Mouse (Mus musculus): ENCODE results near the gene Dlx3.

The Dlx3 gene

DNA sequence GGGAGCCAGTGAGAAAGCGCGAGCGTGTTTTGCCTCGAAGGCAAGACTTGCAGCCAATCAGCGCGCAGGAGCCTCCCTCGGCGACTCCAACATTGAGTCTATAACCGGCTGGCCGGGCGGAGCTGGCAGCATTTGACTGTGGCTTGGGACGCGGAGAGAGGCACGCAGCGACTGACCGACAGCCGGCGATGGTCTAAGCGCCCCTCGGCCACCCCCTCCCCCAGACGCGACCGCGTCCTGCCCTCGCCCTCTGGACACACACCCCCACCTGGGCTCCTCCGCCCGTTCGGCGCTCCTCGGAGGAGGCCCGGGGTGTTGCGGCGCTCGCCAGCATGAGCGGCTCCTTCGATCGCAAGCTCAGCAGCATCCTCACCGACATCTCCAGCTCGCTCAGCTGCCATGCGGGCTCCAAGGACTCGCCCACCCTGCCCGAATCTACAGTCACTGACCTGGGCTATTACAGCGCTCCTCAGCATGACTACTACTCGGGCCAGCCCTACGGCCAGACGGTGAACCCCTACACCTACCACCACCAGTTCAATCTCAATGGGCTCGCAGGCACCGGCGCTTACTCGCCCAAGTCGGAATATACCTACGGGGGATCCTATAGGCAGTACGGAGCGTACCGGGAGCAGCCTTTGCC lies at the start of gene Dlx3:
Dlx3 (plus strand) TSS at position 130 of the 643 bp plus-strand sequence.
- no peak for DNase-seq (ENCODE audit: low read depth in 1 of 2, low spot score in 2 of 2)

- no peak for DNase-seq (ENCODE audit: low read depth in 1 of 2, low spot score in 2 of 2)
Measured at GRCm38 (mm10) chr11:95070140-95071107, 49.5 kb upstream of the Dlx3 start.

- DNase-seq (ENCODE audit: low read depth in 1 of 2, low spot score in 2 of 2) = no peak
Measured at GRCm38 (mm10) chr11:95071266-95071665, 48.7 kb upstream of the Dlx3 start.

- DNase-seq (ENCODE audit: low read depth in 1 of 2, low spot score in 2 of 2) = no peak
Measured at GRCm38 (mm10) chr11:95072136-95072535, 47.8 kb upstream of the Dlx3 start.

DNA sequence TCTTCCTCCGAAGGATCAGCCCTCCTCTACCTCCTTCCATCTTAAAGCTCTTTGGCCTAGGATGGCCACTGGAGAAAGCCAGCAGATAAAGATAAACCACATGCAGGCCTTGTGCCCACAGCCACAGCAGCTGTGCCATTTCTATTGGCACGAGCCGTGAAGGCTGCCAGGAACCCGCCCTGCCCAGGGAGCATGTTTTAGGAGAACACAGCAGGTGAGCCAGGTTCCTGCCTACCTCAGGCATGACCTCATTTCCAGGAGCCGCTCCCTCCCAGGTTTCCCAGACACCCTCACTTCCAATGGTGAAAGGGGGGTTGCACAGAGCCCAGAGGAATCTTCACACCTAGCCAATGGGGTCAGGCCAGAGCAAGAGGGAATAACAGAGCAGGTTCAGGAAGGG lies 47.1 kb upstream of the Dlx3 start:
- no peak for DNase-seq (ENCODE audit: low read depth in 1 of 2, low spot score in 2 of 2)

DNA sequence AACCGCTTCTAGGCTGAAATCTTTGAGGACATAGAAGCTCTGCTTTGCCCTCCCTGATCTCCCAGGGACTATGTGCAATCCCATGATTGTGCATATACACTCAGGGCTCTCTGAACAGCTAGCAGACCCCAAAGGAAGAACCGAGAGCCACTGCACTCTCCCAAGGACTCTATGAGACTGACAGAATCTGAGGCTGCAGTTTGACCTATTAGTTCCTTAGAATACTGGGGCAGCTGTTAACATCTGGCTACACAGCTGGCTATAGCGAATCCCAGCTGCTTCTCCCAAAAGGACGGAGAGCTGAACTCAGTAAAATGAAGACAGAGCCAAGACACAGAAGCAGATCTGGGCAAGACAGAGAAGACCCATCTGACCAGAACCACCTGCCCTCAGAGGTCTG lies 46.1 kb upstream of the Dlx3 start:
- no peak for DNase-seq (ENCODE audit: low read depth in 1 of 2, low spot score in 2 of 2)

DNA sequence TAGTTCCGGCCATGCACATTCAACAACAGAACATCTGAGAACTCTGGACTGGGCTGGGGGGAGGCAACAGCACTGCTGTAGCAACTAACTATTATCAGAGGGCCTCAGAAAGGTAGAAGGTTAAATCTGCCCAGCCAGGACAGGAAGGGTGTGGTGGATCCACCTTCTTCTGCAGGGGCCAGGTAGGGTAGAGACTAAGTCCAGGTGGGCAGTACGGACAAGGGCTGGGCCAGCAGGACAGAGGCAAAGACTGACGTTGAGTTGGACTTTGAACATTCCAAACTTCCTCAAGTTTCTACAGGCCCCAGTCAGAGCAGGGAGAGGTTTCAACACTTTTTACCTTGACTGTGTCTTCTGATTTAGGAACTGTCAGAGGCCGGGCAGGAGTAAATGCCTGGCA lies 45.2 kb upstream of the Dlx3 start:
- no peak for DNase-seq (ENCODE audit: low read depth in 1 of 2, low spot score in 2 of 2)

GRCm38 (mm10) chr11:95075197-95076040 lies 44.5 kb upstream of the Dlx3 start:
- DNase-seq (ENCODE audit: low read depth in 1 of 2, low spot score in 2 of 2) = no peak

DNA sequence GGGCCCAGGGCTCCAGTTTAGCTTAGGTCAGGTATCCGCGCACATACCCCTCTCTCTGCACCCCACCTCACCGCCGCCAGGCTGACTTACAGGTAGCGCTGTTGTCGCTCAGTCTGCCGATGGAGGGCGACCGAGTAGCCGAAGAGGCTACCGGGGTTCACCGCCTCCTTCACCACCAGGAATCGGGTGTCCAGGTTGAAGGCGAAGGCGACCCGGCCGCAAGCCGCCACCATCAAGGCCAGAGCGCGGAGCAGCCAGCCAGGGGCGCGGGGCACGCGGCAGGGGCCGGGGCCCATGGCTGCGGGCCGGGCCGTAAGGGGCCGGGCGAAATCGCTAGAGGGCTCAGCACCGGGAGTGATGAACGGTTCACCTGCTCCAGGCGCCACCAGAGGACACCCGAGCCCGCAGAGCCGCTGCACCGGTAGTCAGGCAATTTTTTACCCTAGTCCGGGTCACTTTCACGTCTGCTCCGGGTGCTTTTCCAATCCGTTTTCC lies 43.8 kb upstream of the Dlx3 start:
- DNase-seq (ENCODE audit: low read depth in 1 of 2, low spot score in 2 of 2) = no peak

DNA sequence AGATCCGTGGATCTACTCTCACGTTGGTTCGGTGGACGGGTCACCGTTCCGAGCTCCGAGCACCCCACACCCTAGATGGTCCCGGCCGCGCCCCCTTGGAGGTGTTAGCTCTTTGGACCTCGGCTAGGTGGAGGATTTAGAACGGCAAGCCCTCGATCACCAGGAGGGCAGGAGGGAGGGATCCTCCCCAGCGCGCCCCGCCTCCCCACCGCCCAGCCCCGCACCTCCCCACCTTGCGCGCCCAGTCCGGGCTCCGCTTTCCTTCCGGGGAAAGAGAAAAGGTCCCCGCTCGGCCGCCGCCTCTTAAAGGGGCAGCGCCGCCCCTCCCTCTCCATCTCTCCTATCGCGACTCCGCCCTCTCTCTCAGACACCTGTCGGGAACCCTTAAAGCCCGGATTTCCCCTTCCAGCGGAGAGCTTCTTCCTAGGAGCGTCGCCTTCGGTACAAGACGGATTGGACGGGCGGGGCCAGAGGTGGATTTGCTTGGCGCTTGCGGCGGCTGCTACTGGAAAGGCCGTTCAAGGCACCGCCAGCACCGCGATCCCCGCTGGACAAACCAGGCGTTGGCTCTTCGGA lies 43.3 kb upstream of the Dlx3 start, which contains the start of gene Itga3:
Itga3 (minus strand) TSS at position 266 of the 576 bp plus-strand sequence.
- no peak for DNase-seq (ENCODE audit: low read depth in 1 of 2, low spot score in 2 of 2)

GRCm38 (mm10) chr11:95077956-95078355 lies 42.0 kb upstream of the Dlx3 start:
- DNase-seq (ENCODE audit: low read depth in 1 of 2, low spot score in 2 of 2) = no peak

DNA sequence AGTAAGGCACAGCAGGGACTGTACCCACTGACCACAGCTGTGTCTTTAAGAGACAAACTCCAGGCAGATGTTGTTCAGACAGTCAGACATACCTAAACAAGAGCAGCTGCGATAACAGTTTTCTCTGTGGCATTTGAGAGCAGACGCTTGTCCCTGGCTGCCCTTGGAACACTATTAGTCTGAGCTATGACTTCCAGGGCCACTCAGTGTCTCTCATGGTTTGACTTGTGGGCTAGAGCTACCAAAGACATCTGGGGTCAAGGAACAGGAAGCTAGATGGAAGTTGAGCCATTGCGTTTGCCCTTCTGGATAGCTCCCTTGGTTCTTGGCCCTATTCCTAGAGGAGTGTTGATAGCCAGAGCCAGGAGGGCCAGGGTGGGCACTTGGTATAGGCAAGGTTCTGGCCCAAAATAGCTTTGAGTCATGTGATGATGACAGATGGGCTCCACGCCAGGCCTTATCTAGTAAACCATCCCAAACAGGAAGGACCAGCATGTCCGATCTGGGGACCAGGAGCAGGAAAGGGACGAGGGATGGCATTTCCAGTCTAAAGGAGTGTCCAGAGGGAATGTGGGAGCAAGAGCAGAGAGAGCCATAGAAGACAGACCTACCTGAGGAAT lies 40.6 kb upstream of the Dlx3 start:
- no peak for DNase-seq (ENCODE audit: low read depth in 1 of 2, low spot score in 2 of 2)

DNA sequence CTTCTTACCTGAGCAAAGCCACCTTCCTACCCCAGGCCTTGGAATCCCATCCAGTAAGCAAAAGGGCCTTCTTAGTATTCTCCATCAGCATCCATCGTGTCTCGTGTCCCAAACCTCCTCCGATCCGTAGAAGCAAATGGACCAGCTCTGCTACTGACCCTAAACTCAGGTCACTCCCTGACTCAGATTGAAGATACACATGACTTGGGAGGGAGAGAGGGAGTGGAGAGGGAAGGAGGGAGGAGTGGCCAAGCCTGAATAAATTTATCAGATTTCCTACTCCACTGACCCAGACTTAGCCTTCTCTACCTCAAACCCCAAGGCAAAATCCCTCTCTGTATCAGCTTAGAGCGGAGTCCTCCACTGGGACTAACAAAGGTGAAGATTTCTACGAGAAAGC lies 39.1 kb upstream of the Dlx3 start:
- no peak for DNase-seq (ENCODE audit: low read depth in 1 of 2, low spot score in 2 of 2)

DNA sequence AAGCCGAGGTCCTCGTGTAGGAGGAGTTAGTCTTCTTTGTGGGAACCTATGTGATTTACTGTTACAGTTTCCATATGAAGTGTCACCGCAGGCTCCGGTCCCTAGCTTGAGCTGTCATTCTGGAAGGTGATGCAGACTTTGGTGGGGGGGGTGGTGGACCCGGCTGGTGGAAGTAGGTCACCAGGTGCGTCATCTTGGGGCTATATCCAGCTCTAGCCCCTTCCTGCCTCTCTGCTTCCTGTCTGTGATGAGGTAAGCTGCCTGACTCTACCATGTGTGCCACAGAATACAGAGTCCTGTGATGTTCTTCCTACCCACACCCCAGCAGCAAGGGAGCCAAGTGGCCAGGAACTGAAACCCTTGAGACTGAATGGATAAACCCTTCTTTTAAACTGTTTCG lies 37.0 kb upstream of the Dlx3 start:
- no peak for DNase-seq (ENCODE audit: low read depth in 1 of 2, low spot score in 2 of 2)

GRCm38 (mm10) chr11:95084175-95084574 lies 35.7 kb upstream of the Dlx3 start:
- no peak for DNase-seq (ENCODE audit: low read depth in 1 of 2, low spot score in 2 of 2)

- DNase-seq (ENCODE audit: low read depth in 1 of 2, low spot score in 2 of 2) = no peak
Measured at GRCm38 (mm10) chr11:95084811-95085382, 35.0 kb upstream of the Dlx3 start.

GRCm38 (mm10) chr11:95085710-95086109 lies 34.2 kb upstream of the Dlx3 start:
- no peak for DNase-seq (ENCODE audit: low read depth in 1 of 2, low spot score in 2 of 2)

GRCm38 (mm10) chr11:95086229-95086628 lies 33.7 kb upstream of the Dlx3 start:
- no peak for DNase-seq (ENCODE audit: low read depth in 1 of 2, low spot score in 2 of 2)

GRCm38 (mm10) chr11:95087301-95088228 lies 32.4 kb upstream of the Dlx3 start:
- DNase-seq (ENCODE audit: low read depth in 1 of 2, low spot score in 2 of 2) = no peak

All from monocyte, adult 2 months (primary cell).